Mouse (Mus musculus) kidney, postnatal 0 days (tissue): ENCODE data around the gene Arhgap31. TPM values are rescaled to one million over a fixed set of nuclear protein-coding genes. Genes with fewer than 3 reads are reported as not detected.

Experiments
- ATAC-seq: fragments of 200-750 bp; cut with Nextera tagmentation; replicated peaks from 2 replicates; pipeline ENCODE4 v1.8.0; 2017; ENCODE audit warnings: low read depth, moderate number of reproducible peaks, moderate TSS enrichment, moderate library complexity; ENCODE audit not compliant: low FRiP score
- DNase-seq: peaks from one replicate; pipeline ENCODE4 v3.0.0-alpha.2; 2016; ENCODE audit warnings: low spot score
- H3K27ac ChIP-seq: fragments of 300-500 bp; sonication (generic); 2 replicates; pipeline ENCODE4 v1.5.1; 2014; ENCODE audit warnings: mild to moderate bottlenecking
- H3K27me3 ChIP-seq: fragments of 300-500 bp; sonication (generic); 2 replicates; pipeline ENCODE4 v1.6.1; 2014; ENCODE audit warnings: low read length, mixed read lengths; ENCODE audit not compliant: insufficient read depth
- H3K36me3 ChIP-seq: fragments of 300-500 bp; sonication (generic); 2 replicates; pipeline ENCODE4 v1.6.1; 2014; ENCODE audit warnings: low read length, mixed read lengths; ENCODE audit not compliant: insufficient read depth
- H3K4me1 ChIP-seq: fragments of 300-500 bp; sonication (generic); replicated peaks from 2 replicates; pipeline ENCODE4 v1.6.1; 2014; ENCODE audit warnings: antibody characterized with exemption, low read length, mixed read lengths; ENCODE audit not compliant: insufficient read depth
- H3K4me2 ChIP-seq: fragments of 300-500 bp; sonication (generic); 2 replicates; pipeline ENCODE4 v1.6.1; 2014; ENCODE audit warnings: mild to moderate bottlenecking, low read length, moderate library complexity, mixed read lengths
- H3K4me3 ChIP-seq: fragments of 300-500 bp; sonication (generic); replicated peaks from 2 replicates; pipeline ENCODE4 v1.5.1; 2014; ENCODE audit warnings: low read depth, low read length
- H3K9ac ChIP-seq: fragments of 300-500 bp; sonication (generic); 2 replicates; pipeline ENCODE4 v1.6.1; 2014; ENCODE audit warnings: low read depth, low read length
- H3K9me3 ChIP-seq: fragments of 300-500 bp; sonication (generic); replicated peaks from 2 replicates; pipeline ENCODE4 v1.6.1; 2016; ENCODE audit warnings: low read length, inconsistent platforms, mixed read lengths
- CTCF ChIP-seq: IDR thresholded peaks from 2 replicates; pipeline ENCODE4 v1.5.1; 2016; ENCODE audit warnings: antibody characterized with exemption, low read depth, mild to moderate bottlenecking, moderate library complexity
- WGBS: fragments of 180-500 bp; shearing (Covaris S2); extraction: QIAGEN DNeasy Blood & Tissue Kit; methylation state at CpG from one replicate; pipeline ENCODE4 v1.1.7; 2014; 5-methylcytosine and 5-hydroxymethylcytosine counted together
- polyA plus RNA-seq: library from polyadenylated mRNA; unstranded; fragments of >200 nt; fragmentation: Nextera tagmentation; extraction: Ambion mirVana; gene quantifications from 2 replicates; pipeline ENCODE4 v1.2.1, GENCODE M21; 2015

Arhgap31 gene
- polyA plus RNA-seq, 1 experiment from 2014 or later, result 5.4 TPM

- Histone ChIP-seq H3K4me3 (no peak overlapping the region), H3K27ac (no peak overlapping the region), H3K27me3 (no peaks in the 10 kb centered on the region), H3K4me2 (no peak overlapping the region), H3K4me1 (no peaks in the 10 kb centered on the region), H3K36me3 (no peaks in the 10 kb centered on the region), H3K9me3 (no peaks in the 10 kb centered on the region), H3K9ac (no peak overlapping the region)
- no peak for DNase-seq
- no peak for TF ChIP-seq CTCF
- 46% methylated on average over 6 of the region's 6 CpGs for WGBS
- no peak for ATAC-seq
Observed at GRCm38 (mm10) chr16:38703501-38703900, 9.6 kb downstream of the Arhgap31 start.

GRCm38 (mm10) chr16:38702316-38702715 is 10.8 kb downstream of the Arhgap31 start:
- Histone ChIP-seq H3K36me3 (no peaks in the 10 kb centered on the region), H3K4me2 (no peak overlapping the region), H3K4me3 (no peak overlapping the region), H3K9ac (no peak overlapping the region), H3K27ac (no peak overlapping the region), H3K4me1 (no peaks in the 10 kb centered on the region), H3K9me3 (no peaks in the 10 kb centered on the region), H3K27me3 (no peaks in the 10 kb centered on the region)
- no peak for ATAC-seq
- TF ChIP-seq CTCF, result no peak
- no peak for DNase-seq
- WGBS, result 83% methylated on average over 3 of the region's 3 CpGs

GRCm38 (mm10) chr16:38701492-38702185 is 11.4 kb downstream of the Arhgap31 start:
- DNase-seq, result no peak
- H3K27me3 ChIP-seq, result no peaks in the 10 kb centered on the region
- no peak overlapping the region for H3K4me2 ChIP-seq
- no peaks in the 10 kb centered on the region for H3K4me1 ChIP-seq
- 48% methylated on average over 9 of the region's 9 CpGs for WGBS
- ATAC-seq, result no peak
- no peak overlapping the region; the same call in 1 of the 2 replicates for H3K27ac ChIP-seq
- no peak overlapping the region for H3K4me3 ChIP-seq
- H3K36me3 ChIP-seq, result no peaks in the 10 kb centered on the region
- TF ChIP-seq CTCF, result no peak
- H3K9ac ChIP-seq, result no peak overlapping the region
- no peaks in the 10 kb centered on the region for H3K9me3 ChIP-seq

GRCm38 (mm10) chr16:38700392-38701162 is 12.5 kb downstream of the Arhgap31 start:
- no peak for TF ChIP-seq CTCF
- 67% methylated on average over 16 of the region's 16 CpGs for WGBS
- Histone ChIP-seq H3K9ac (no peak overlapping the region), H3K27me3 (no peaks in the 10 kb centered on the region), H3K4me1 (no peaks in the 10 kb centered on the region), H3K36me3 (no peaks in the 10 kb centered on the region), H3K4me3 (no peak overlapping the region), H3K4me2 (no peak overlapping the region), H3K27ac (no peak overlapping the region), H3K9me3 (no peaks in the 10 kb centered on the region)
- no peak for ATAC-seq
- DNase-seq, result no peak

- DNase-seq (no peak), ATAC-seq (no peak)
- WGBS, result 83% methylated on average over 5 of the region's 5 CpGs
- Histone ChIP-seq H3K4me3 (no peak overlapping the region), H3K4me1 (no peaks in the 10 kb centered on the region), H3K9me3 (no peaks in the 10 kb centered on the region), H3K9ac (no peak overlapping the region), H3K27ac (no peak overlapping the region), H3K36me3 (no peaks in the 10 kb centered on the region), H3K27me3 (no peaks in the 10 kb centered on the region), H3K4me2 (no peak overlapping the region)
- TF ChIP-seq CTCF, result no peak
Observed at GRCm38 (mm10) chr16:38697611-38698010, 15.5 kb downstream of the Arhgap31 start.

- Histone ChIP-seq H3K27ac (no peak overlapping the region), H3K9me3 (no peaks in the 10 kb centered on the region), H3K36me3 (no peaks in the 10 kb centered on the region), H3K9ac (no peak overlapping the region), H3K4me3 (no peak overlapping the region), H3K4me2 (no peak overlapping the region), H3K4me1 (no peaks in the 10 kb centered on the region), H3K27me3 (no peaks in the 10 kb centered on the region)
- ATAC-seq, result no peak
- DNase-seq, result no peak
- TF ChIP-seq CTCF, result no peak
- WGBS, result 75% methylated on average over 5 of the region's 5 CpGs
Observed at GRCm38 (mm10) chr16:38695557-38695956, 17.5 kb downstream of the Arhgap31 start.
